Mouse (Mus musculus) G1E (cell line): ENCODE measurements around the gene Abraxas2.

Experiments used
- CTCF ChIP-seq: IDR thresholded peaks from 2 replicates; pipeline ENCODE4 v1.5.1; 2012; ENCODE audit warnings: low read depth, low read length, inconsistent platforms, mixed read lengths
- GATA1 ChIP-seq: IDR thresholded peaks from 2 replicates; pipeline ENCODE4 v1.6.1; 2012; ENCODE audit warnings: borderline replicate concordance, low read length, inconsistent platforms, mixed read lengths
- GATA2 ChIP-seq: IDR thresholded peaks from 2 replicates; pipeline ENCODE4 v1.6.1; 2012; ENCODE audit warnings: low read depth, low read length, inconsistent platforms, borderline replicate concordance
- POLR2AphosphoS5 ChIP-seq: IDR thresholded peaks from 2 replicates; pipeline ENCODE4 v1.6.1; 2012; ENCODE audit warnings: low read depth, low read length, inconsistent platforms; ENCODE audit not compliant: insufficient replicate concordance
- TAL1 ChIP-seq: conservative IDR thresholded peaks from 2 replicates; pipeline ENCODE4 v1.6.1; 2012; ENCODE audit warnings: low read depth, low read length, inconsistent platforms, mixed read lengths

GRCm38 (mm10) chr7:132842455-132842854, 16.6 kb upstream of the Abraxas2 start:
- TF ChIP-seq CTCF (no peak), GATA1 (no peak), POLR2AphosphoS5 (no peak), TAL1 (no peak), GATA2 (no peak)
